Mouse (Mus musculus) heart, postnatal 0 days (tissue): ENCODE measurements around the gene Xlr4b. TPM values are rescaled to one million over a fixed set of nuclear protein-coding genes. Genes with fewer than 3 reads are reported as not detected.
A peak's percentile ranks its signal among the peaks of the same experiment; 100 is the strongest.
"Not testable (repeated sequence)": the region's sequence is repeated elsewhere in the genome, so short reads cannot be mapped to it uniquely, and the experiment has no call there.

Source experiments
- ATAC-seq: fragments of 200-750 bp; cut with Nextera tagmentation; 2 replicates; pipeline ENCODE4 v1.8.0; 2017; ENCODE audit warnings: low read depth, moderate number of reproducible peaks, moderate library complexity; ENCODE audit not compliant: insufficient read depth
- DNase-seq: peaks from one replicate; pipeline ENCODE4 v3.0.0-alpha.2; 2016; ENCODE audit warnings: low spot score
- H3K27ac ChIP-seq: fragments of 300-500 bp; sonication (generic); 2 replicates; pipeline ENCODE4 v1.5.1; 2014; ENCODE audit warnings: low read depth, mild to moderate bottlenecking
- H3K27me3 ChIP-seq: fragments of 300-500 bp; sonication (generic); 2 replicates; pipeline ENCODE4 v1.6.1; 2014; ENCODE audit warnings: low read length, mixed read lengths; ENCODE audit not compliant: control insufficient read depth, insufficient read depth
- H3K36me3 ChIP-seq: fragments of 300-500 bp; sonication (generic); replicated peaks from 2 replicates; pipeline ENCODE4 v1.6.1; 2014; ENCODE audit warnings: low read length, mixed read lengths; ENCODE audit not compliant: control insufficient read depth, insufficient read depth
- H3K4me1 ChIP-seq: fragments of 300-500 bp; sonication (generic); 2 replicates; pipeline ENCODE4 v1.6.1; 2014; ENCODE audit warnings: antibody characterized with exemption; ENCODE audit not compliant: control insufficient read depth, insufficient read depth
- H3K4me2 ChIP-seq: fragments of 300-500 bp; sonication (generic); 2 replicates; pipeline ENCODE4 v1.6.1; 2014; ENCODE audit warnings: low read depth, mild to moderate bottlenecking, low read length, moderate library complexity
- H3K4me3 ChIP-seq: fragments of 300-500 bp; sonication (generic); 2 replicates; pipeline ENCODE4 v1.5.1; 2014; ENCODE audit warnings: low read depth, low read length
- H3K9ac ChIP-seq: fragments of 300-500 bp; sonication (generic); replicated peaks from 2 replicates; pipeline ENCODE4 v1.6.1; 2014; ENCODE audit warnings: low read depth, low read length, mixed read lengths
- H3K9me3 ChIP-seq: fragments of 300-500 bp; sonication (generic); replicated peaks from 2 replicates; pipeline ENCODE4 v1.6.1; 2016; ENCODE audit warnings: low read length; ENCODE audit not compliant: control insufficient read depth
- CTCF ChIP-seq: IDR thresholded peaks from 2 replicates; pipeline ENCODE4 v1.5.1; 2016; ENCODE audit warnings: antibody characterized with exemption, control low read depth, low read depth
- EP300 ChIP-seq: IDR thresholded peaks from 2 replicates; pipeline ENCODE4 v1.6.1; 2016; ENCODE audit warnings: antibody characterized with exemption, low read depth
- WGBS: fragments of 180-500 bp; shearing (Covaris S2); extraction: QIAGEN DNeasy Blood & Tissue Kit; methylation state at CpG from one replicate; pipeline ENCODE4 v1.1.7; 2014; 5-methylcytosine and 5-hydroxymethylcytosine counted together
- polyA plus RNA-seq: library from polyadenylated mRNA; unstranded; fragments of >200 nt; fragmentation: Nextera tagmentation; extraction: Ambion mirVana; gene quantifications from 2 replicates; pipeline ENCODE4 v1.2.1, GENCODE M21; 2015
- total RNA-seq: library from RNA; depleted of rRNA; stranded (reverse); fragments of >200 nt; gene quantifications from 2 replicates; pipeline ENCODE4 v1.2.3, GENCODE M21; 2014; ENCODE audit warnings: low replicate concordance; rRNA removed

Gene Xlr4b
- total RNA-seq: not detected in 2 replicates
- polyA plus RNA-seq: 0.90 TPM in 1 of 2 replicates, not detected in the other

GRCm38 (mm10) chrX:73213819-73214564, at the start of gene Xlr4b:
Gene Xlr4b (plus strand): TSS chrX:73214333.
- not testable (repeated sequence) for H3K4me2 ChIP-seq, H3K27ac ChIP-seq, ATAC-seq, H3K4me3 ChIP-seq, DNase-seq, H3K4me1 ChIP-seq, H3K9ac ChIP-seq, H3K9me3 ChIP-seq, H3K36me3 ChIP-seq, H3K27me3 ChIP-seq
- WGBS: 67% methylated on average over 11 of the region's 19 CpGs

DNA sequence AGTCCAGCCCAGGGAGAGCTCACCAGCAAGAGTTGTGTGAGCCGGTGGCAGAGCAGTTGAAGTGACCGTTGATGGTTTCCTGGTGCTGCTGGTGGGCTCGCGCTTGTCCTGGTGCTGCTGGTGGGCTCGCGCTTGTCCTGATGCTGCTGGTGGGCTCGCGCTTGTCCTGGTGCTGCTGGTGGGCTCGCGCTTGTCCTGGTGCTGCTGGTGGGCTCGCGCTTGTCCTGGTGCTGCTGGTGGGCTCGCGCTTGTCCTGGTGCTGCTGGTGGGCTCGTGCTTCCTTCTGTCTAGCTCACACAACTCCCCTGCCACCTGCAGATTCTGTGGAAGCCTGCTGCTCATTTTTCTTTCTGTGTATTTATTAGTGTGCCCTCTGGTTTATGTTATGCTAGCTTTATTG, 37.2 kb upstream of the Xlr4b start, which contains the start of gene Spin2d:
Gene Spin2d, minus strand, starts transcription at position 101 of the 400 bp plus-strand sequence.
- WGBS: 60% methylated on average over 2 of the region's 15 CpGs
- ATAC-seq: not testable (repeated sequence)

GRCm38 (mm10) chrX:73191934-73192333, 22.2 kb upstream of the Xlr4b start, which contains the start of gene Xlr3b:
Gene Xlr3b (plus strand): TSS chrX:73192207.
- not testable (repeated sequence) for H3K9ac ChIP-seq, ATAC-seq, H3K4me2 ChIP-seq, H3K27ac ChIP-seq, H3K27me3 ChIP-seq, H3K4me1 ChIP-seq, H3K4me3 ChIP-seq, H3K9me3 ChIP-seq, H3K36me3 ChIP-seq
- peak; percentile 5 for DNase-seq
- 75% methylated on average over 12 of the region's 12 CpGs for WGBS

More for the DNA sequence above, 37.2 kb upstream of the Xlr4b start, which contains the start of gene Spin2d:
- H3K4me3 ChIP-seq, H3K36me3 ChIP-seq, DNase-seq, H3K9me3 ChIP-seq, H3K9ac ChIP-seq, H3K27ac ChIP-seq, H3K4me1 ChIP-seq, H3K4me2 ChIP-seq, H3K27me3 ChIP-seq: not testable (repeated sequence)

DNA sequence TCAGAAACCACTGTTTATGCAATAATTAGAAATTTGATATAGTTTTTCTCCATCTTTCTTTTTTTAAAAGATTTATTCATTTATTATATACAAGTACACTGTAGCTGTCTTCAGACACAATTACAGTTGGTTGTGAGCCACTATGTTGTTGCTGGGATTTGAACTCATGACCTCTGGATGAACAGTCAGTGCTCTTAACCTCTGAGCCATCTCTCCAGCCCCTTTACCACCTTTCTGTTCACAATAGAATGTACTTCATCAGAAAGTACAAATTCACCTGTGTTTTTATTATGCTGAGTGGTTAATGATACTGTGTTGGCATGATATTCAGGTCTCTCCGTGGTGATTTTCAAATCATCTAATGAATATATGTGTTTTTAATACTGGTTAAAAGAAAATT, 11.2 kb downstream of the Xlr4b start:
- no peak overlapping the region for H3K27ac ChIP-seq
- 56% methylated on average over 1 of the region's 1 CpGs for WGBS
- no peak overlapping the region for H3K4me3 ChIP-seq
- no peak overlapping the region for H3K9ac ChIP-seq
- DNase-seq (no peak), ATAC-seq (no peak)
- TF ChIP-seq EP300 (no peak), CTCF (no peak)
- H3K27me3 ChIP-seq: no peaks in the 10 kb centered on the region
- no peaks in the 10 kb centered on the region for H3K9me3 ChIP-seq
- H3K4me2 ChIP-seq: no peak overlapping the region
- no peaks in the 10 kb centered on the region for H3K4me1 ChIP-seq
- no peaks in the 10 kb centered on the region for H3K36me3 ChIP-seq

DNA sequence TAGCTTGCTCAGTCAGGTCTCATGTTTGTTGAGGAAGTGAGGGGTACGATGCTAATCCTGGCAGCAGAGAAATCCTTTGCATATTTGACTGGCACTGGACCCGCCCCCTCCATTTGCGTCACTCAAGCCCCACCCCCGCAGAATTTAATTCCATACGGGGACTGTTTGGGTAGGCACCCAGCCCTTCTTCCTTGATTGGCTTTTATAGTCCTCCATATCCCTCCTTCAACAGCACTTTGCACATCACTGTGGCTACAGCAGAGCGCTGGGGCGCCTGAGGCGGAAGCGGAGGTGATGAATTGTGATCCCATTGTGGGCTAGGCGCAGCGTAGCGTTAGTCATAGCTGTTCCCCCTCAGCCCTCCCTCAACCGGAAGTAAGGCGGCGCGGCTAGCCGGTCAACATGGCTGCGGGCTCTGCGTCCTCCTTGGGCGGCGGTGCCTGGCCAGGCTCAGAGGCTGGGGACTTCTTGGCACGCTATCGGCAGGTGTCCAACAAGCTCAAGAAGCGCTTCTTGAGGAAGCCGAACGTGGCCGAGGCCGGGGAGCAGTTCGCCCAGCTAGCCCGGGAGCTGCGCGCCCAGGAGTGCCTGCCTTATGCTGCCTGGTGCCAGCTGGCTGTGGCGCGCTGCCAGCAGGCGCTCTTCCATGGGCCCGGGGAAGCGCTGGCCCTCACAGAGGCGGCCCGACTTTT, 13.9 kb downstream of the Xlr4b start, which contains the start of gene F8a:
Gene F8a, plus strand, starts transcription at position 378 of the 692 bp plus-strand sequence.
- Histone ChIP-seq H3K36me3 (no peaks in the 10 kb centered on the region), H3K4me3 (peak within 1 kb of the TSS; percentile 73), H3K27ac (peak within 1 kb of the TSS; percentile 91), H3K9me3 (no peaks in the 10 kb centered on the region), H3K27me3 (no peaks in the 10 kb centered on the region), H3K4me1 (no peaks in the 10 kb centered on the region), H3K9ac (peak within 1 kb of the TSS; percentile 65), H3K4me2 (peak within 1 kb of the TSS; percentile 83)
- TF ChIP-seq EP300 (no peak), CTCF (no peak)
- DNase-seq: peak; percentile 82
- 15% methylated on average over 36 of the region's 39 CpGs for WGBS
- ATAC-seq: peak; percentile 95
